Mouse (Mus musculus): ENCODE data around the gene Sclt1.

The Sclt1 gene

DNA sequence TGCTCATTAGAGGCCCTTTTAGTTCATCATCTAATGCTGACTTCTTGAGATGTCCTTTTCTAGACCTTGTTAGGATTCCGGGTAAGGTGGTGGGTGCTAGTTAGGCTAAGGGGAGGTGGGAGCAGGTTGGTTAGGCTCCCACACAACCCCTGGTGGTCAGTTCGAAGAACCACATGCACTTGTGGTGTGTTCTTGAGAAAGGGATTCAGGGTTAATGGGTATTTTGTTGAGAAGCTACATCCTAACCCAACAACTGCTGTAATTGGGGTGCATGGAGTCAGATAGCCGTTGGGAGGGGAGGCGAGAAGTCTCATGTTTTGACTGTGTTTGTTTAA is 136.0 kb downstream of the Sclt1 start:
- peak; percentile 20 for DNase-seq (ENCODE audit: low read depth)

- DNase-seq (ENCODE audit: low read depth) = no peak
Measured at GRCm38 (mm10) chr3:41605601-41606329, 136.5 kb downstream of the Sclt1 start.

DNA sequence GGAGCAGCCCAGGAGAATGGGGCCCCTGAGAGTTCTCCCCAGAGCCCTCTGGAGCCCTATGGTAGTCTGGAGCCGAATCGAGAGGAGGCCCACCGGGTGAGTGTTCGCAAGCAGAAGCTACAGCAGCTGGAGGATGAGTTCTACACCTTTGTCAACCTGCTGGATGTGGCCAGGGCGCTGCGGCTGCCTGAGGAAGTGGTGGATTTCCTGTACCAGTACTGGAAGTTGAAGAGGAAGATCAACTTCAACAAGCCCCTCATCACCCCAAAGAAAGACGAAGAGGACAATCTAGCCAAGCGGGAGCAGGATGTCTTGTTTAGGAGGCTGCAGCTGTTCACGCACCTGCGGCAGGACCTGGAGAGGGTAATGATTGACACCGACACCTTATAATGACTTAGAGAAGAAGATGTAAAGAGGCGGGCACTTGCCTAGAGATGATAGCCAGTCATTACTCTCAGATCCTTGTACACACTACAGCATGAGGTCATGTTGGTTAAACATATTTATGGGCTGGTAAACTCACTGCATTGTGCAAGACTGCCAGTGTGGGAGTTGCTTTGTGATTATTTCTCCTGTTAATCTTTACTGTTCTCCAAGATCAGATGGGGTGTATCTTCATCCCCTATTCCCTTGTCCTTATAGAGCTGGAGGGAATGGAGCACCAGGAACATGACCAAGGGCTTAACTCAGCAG is 137.5 kb downstream of the Sclt1 start:
- peak; percentile 29 for DNase-seq (ENCODE audit: low read depth)

DNA sequence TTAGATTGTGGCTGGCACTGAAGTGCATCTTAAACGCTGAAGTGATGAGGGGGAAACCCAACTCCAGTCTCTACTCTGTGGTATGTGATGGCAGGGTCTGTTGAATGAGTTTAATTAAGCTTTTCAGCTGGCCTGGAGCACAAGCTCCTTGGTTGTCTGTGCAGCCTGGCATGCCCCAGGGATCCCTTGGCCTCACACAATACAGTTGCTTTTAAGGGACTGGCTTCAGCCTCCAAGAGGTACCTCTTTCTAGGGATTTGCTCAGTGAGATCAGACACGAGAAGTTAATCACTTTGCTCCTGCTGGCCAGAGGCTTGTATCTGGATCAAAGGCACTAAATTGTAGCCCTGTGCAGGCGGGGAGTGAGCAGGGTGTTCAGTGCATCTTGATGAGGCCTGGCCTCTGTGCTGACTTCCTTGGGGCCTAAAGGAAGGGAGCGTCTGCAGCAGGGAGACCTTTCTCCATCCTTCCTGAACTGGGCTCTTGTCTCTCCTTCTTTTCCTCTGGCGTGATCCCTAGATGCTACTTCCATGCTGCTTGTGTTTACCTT is 138.8 kb downstream of the Sclt1 start:
- no peak for DNase-seq (ENCODE audit: low read depth)

DNA sequence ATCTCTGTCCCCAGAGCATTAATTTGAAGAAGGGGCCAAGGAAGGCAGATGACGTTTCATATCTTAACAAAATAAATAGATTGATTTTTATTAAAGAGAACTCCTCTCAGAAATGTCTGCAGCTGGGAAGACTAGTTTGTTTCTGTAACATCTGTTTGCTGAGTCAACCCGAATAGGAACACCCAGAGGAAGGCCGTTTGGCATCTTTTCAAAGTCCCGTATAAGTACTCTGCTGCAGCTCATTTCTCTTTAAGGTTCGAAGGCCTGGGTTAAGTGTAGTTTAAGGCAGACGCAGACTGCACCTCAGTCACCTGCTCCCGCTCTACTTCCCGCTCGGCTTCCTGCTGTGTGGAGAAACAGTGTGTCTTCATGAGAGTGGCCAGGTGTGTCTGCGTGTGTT is 139.4 kb downstream of the Sclt1 start:
- no peak for DNase-seq (ENCODE audit: low read depth)

GRCm38 (mm10) chr3:41601226-41602020 is 140.9 kb downstream of the Sclt1 start:
- no peak for DNase-seq (ENCODE audit: low read depth)

DNA sequence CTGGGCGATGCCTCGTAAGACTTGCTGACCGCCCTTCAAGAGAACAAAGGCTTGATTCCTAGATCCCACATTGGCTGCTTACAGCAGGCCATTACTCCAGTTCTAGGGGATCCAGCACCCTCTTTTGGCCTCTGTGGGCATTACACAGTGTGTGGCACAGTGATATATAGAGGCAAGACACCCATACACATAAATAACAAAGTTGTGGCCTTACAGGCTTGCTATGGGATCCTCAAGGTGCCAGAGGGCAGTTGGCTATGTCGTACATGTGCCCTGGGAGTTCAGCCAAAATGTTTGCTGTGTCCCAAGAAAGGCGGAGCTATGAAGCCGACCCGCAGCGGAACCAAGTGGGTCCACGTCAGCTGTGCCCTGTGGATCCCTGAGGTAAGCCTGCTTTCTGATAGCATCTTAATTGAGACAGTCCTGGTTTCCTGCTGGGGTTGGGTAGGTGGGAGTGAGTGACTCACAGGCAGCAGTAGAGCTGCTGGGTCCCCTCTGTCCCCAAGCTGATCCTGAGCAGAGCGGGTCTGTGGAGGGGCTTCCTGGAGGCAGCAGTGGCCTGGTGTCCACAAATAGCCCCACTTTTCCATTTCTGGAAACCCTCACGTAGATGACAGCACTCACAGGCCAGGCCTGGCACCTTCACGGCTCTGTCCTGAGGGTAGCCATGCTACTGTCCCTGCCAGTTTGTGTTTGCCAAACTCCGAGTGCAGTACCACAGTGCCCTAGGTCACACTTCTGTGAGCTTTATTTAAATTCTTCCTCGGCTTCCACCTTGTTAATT is 142.3 kb downstream of the Sclt1 start:
- peak; percentile 57 for DNase-seq (ENCODE audit: low read depth)

DNA sequence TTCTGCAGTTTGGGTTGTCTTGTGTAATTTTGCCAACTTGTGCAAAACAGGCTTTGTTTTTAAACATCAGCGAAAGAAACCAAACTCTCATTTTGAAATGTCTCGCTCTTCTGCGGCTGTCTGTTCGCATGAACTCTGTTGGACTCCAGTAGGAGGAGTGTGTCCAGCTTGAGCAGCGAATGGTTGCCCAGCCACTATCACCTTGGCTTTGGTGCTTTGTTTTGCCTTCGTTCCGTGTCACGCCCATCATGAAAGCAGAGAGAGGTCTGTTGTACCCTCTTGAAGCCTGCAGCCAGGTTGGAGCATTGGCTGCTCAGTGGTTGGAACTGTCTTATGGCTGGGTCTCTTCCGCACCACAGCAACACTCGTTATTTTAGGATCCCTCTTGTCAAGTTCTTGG is 143.1 kb downstream of the Sclt1 start:
- DNase-seq (ENCODE audit: low read depth) = no peak

- DNase-seq (ENCODE audit: low read depth) = no peak
Measured at GRCm38 (mm10) chr3:41598412-41598811, 143.9 kb downstream of the Sclt1 start.

DNA sequence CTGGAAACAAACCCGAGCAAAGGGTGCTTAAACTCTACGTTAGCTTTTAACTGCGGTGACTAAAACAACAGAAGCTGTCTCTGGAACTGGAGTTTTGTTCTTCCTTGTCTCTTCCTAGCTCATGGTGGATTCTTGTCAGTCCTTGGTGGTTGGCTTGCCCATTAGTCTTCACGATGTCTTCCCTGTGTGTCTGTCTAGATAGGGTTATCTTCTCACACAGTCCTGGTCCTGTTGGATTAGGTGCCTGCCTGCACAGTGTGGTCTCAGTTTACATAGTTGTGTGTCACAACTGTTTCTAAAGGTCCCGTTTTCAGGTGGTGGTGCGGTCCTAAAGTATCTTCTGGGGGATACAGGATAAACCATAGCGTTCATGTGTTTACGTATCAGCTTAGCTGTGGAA is 145.3 kb downstream of the Sclt1 start:
- no peak for DNase-seq (ENCODE audit: low read depth)

- no peak for DNase-seq (ENCODE audit: low read depth)
Measured at GRCm38 (mm10) chr3:41595010-41595409, 147.3 kb downstream of the Sclt1 start.

DNA sequence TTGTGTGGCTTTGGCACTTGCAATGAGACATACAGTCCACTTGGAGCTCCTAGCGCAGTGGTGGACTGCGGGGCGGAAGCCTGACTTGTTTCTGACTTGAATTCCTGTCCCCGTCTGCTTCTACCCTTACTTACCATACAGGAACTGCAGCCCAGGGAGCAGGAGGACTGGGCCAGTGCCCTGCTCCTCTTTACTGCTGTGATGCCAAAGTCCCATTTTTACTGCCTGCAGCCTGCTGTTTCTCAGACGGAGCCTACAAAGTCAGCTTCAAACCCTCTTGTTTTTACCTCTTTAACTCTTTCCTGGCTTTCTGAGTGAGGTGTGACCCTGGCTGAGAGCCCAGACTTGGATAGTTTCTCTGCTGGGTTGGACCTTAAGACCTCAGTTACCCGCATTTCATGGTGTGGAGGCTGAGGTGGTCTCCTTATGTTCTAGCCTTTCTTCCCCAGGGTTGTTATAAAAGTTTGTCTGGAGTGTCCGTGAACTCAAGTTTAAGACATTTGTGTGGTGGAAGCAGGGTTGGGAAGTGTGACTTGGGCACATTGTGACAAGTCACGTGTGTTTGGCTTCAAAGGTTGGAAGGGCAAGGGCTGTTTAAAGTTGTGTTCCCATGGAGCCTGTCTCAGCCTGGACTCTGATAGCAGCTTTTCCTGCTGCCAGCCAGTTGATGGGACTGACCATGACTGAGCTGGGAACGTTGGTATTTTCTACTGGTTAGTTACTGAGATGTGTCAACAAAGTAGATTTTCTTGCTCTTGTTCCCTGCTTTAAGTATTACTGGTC is 148.0 kb downstream of the Sclt1 start:
- DNase-seq (ENCODE audit: low read depth) = no peak

- no peak for DNase-seq (ENCODE audit: low read depth)
Measured at GRCm38 (mm10) chr3:41592805-41593204, 149.5 kb downstream of the Sclt1 start.

DNA sequence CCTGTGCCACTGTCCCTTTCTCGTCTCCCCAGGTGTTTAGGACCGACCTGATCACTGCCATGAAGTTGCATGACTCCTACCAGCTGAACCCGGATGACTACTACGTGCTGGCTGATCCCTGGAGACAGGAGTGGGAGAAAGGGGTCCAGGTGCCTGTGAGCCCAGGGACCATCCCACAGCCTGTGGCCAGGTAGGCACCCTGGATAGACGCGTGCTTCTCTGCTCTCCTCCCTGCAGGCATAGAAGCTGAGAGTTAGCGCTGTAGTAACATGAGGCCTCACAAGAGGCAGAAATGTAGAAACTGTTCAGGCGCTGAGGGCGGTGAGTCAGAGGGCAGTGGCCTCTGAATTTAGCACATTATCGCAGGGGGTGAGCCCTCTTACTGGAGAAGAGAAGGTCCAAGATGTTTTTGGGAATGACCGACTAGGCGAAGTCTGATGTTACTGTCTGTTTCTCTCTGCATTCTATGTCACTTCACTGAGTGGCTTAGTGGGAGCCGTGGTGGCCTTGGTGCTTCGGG is 150.6 kb downstream of the Sclt1 start:
- no peak for DNase-seq (ENCODE audit: low read depth)

DNA sequence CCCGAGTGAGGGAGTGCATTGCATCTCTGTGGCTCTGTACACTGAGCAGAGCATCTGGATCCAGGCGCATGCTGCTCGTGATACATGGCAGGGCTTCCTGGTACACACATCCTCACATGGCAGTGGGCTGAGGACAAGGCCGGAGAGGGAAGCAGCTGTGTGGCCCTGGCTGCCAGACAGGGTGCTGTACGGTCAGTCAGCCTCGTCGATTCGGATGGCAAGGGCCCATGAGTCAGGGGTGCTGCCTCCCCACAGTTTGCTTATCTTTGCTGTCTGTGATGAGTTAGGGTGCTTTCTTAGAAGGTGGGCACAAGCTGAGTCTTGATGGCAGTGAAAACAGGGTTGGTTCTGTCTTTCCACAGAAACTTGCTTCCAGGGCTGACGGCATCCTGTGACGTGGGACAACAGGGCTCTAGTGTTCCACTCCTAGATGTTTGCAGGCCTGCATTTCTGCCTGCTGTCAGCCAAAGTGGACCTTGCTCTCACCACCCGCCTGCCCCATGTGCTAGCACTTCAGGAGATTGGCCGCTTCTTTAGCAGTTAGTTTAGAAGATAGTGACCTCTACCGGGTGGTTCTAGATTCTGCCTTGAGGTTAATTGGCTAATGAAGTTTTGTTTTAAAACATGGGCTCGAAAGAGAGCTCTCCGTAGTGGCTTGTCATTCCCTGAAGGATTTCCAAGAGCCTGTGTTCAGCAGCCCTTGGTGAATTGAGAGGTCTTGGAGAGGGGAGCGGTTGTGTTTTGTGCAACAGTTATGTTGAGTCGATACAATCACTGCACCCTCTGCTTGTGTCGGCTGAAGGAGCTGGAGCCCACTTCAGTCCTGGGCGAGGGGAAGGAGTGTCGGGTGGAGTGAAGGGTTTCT is 151.4 kb downstream of the Sclt1 start:
- DNase-seq (ENCODE audit: low read depth) = no peak

GRCm38 (mm10) chr3:41589988-41590387 is 152.3 kb downstream of the Sclt1 start:
- no peak for DNase-seq (ENCODE audit: low read depth)

GRCm38 (mm10) chr3:41589246-41589914 is 152.9 kb downstream of the Sclt1 start:
- DNase-seq (ENCODE audit: low read depth) = no peak

GRCm38 (mm10) chr3:41588495-41588894 is 153.8 kb downstream of the Sclt1 start:
- DNase-seq (ENCODE audit: low read depth) = no peak

DNA sequence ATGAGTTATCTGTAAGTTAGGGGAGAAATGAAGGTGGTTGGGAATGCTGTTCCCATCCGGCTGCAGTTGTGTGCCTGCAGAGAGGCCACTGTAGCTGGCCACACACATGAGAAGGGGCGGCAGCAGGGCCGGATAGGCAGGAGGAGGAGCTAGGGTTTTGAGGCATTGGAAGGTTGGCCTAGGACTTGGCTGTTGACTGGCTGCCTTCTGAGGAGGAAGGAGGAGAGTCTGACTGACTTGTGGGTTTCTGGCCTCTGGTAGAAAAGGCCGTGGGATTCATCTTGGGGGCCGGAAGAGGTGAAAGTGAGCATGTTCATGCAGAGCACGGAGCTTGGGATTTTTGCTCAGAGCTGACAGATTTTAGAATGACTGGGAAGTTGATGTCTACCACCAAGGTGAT is 154.7 kb downstream of the Sclt1 start:
- peak; percentile 26 for DNase-seq (ENCODE audit: low read depth)
